Mouse (Mus musculus) bone marrow, adult 2 months (tissue): ENCODE measurements around the gene Cspg4.

Experiments used
- CTCF ChIP-seq: fragments of 200-500 bp; IDR thresholded peaks from 2 replicates; pipeline ENCODE4 v1.5.1; 2011; ENCODE audit warnings: low read length, control low read depth; ENCODE audit not compliant: control insufficient read depth, insufficient read depth
- POLR2A ChIP-seq: fragments of 200-500 bp; IDR thresholded peaks from 2 replicates; pipeline ENCODE4 v1.6.1; 2011; ENCODE audit warnings: low read depth, mild to moderate bottlenecking, control low read depth, low read length, borderline replicate concordance; ENCODE audit not compliant: control insufficient read depth

GRCm38 (mm10) chr9:56873097-56873496 is 8.3 kb downstream of the Cspg4 start:
- TF ChIP-seq CTCF: no peak
- no peak for TF ChIP-seq POLR2A
